Mouse (Mus musculus) erythroblast, embryonic 14.5 days (primary cell): ENCODE results near the gene Tusc2.

Experiments used
- GATA1 ChIP-seq: IDR thresholded peaks from 2 replicates; pipeline ENCODE4 v1.6.1; 2012; ENCODE audit warnings: low read length, inconsistent platforms, mixed read lengths
- TAL1 ChIP-seq: IDR thresholded peaks from 3 replicates; pipeline ENCODE4 v1.6.1; 2012; ENCODE audit warnings: low read length, inconsistent platforms, mixed read lengths

- TF ChIP-seq GATA1 (no peak), TAL1 (no peak)
Measured at GRCm38 (mm10) chr9:107544196-107544700, 18.8 kb upstream of the Tusc2 start.
